Comparison of ENCODE assay signal across 8 mouse cellular contexts in the genomic region with DNA sequence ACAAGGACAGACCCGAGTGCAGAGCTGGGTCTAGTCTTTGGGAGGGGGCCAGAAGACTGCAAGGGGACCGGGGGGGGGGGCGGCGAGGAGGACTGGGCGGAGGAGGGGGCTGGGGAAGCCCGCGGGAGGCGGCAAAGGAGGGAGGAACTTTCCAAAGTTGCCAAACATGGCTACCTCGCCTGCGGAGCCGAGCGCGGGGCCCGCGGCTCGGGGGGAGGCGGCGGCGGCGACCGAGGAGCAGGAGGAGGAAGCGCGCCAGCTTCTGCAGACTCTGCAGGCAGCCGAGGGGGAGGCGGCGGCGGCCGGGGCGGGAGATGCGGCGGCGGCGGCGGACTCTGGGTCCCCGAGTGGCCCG. TPM values are rescaled to one million over a fixed set of nuclear protein-coding genes. Genes with fewer than 3 reads are reported as not detected.
A peak's percentile ranks its signal among the peaks of the same experiment; 100 is the strongest.
DNase-seq lines count a peak whose midpoint lies in the region; ATAC-seq and TF ChIP-seq lines count a peak whose summit lies in the region.

Six5 (plus strand) TSS at position 124 of the 355 bp plus-strand sequence.

- TF ChIP-seq POLR2A in bone marrow, adult 2 months (IDR thresholded peaks at IDR 0.05; ENCODE audit: borderline replicate concordance, control insufficient read depth, low read depth, low read length), result no peak

- TF ChIP-seq CTCF in bone marrow, adult 2 months (IDR thresholded peaks at IDR 0.05; ENCODE audit: control insufficient read depth, insufficient read depth, low read length), result no peak

- peak within 1 kb of the TSS; percentile 96 for H3K4me2 ChIP-seq in hindbrain, embryonic 13.5 days
- peak within 1 kb of the TSS; percentile 94 for H3K4me2 ChIP-seq in liver, embryonic 16.5 days (ENCODE audit: low read depth, low read length)
- H3K4me2 ChIP-seq in neural tube, embryonic 15.5 days, result peak within 1 kb of the TSS; percentile 98

- H3K9ac ChIP-seq in hindbrain, embryonic 13.5 days, result peak within 1 kb of the TSS; percentile 76
- H3K9ac ChIP-seq in liver, embryonic 16.5 days (ENCODE audit: low read depth, low read length), result peak within 1 kb of the TSS; percentile 68
- peak within 1 kb of the TSS; percentile 42 for H3K9ac ChIP-seq in neural tube, embryonic 15.5 days (replicated peaks)

- no peaks in the 10 kb centered on the region for H3K9me3 ChIP-seq in erythroblast, embryonic 14.5 days (ENCODE audit: control insufficient read depth, low read length)
- H3K9me3 ChIP-seq in hindbrain, embryonic 13.5 days, result no peaks in the 10 kb centered on the region
- H3K9me3 ChIP-seq in liver, embryonic 16.5 days (replicated peaks; ENCODE audit: control insufficient read depth, low read length), result no peaks in the 10 kb centered on the region
- no peaks in the 10 kb centered on the region for H3K9me3 ChIP-seq in neural tube, embryonic 15.5 days (replicated peaks)

- peak within 1 kb of the TSS; percentile 54; the same call in 1 of the 2 replicates for H3K27ac ChIP-seq in bone marrow, adult 2 months (ENCODE audit: control insufficient read depth, insufficient read depth, low read depth, low read length, poor library complexity)
- H3K27ac ChIP-seq in hindbrain, embryonic 13.5 days, result peak within 1 kb of the TSS; percentile 85
- peak within 1 kb of the TSS; percentile 87 for H3K27ac ChIP-seq in liver, embryonic 16.5 days (ENCODE audit: low read length)
- H3K27ac ChIP-seq in neural tube, embryonic 15.5 days (replicated peaks), result peak within 1 kb of the TSS; percentile 86

- 2% methylated on average over 31 of the region's 36 CpGs for WGBS in bone marrow, adult 2 months
- 2% methylated on average over 22 of the region's 36 CpGs for WGBS in hindbrain, embryonic 13.5 days
- whole genome bisulfite sequencing in liver, embryonic 16.5 days (ENCODE audit: insufficient replicate concordance), result 0% methylated on average over 11 of the region's 36 CpGs
- 2% methylated on average over 25 of the region's 36 CpGs for WGBS in neural tube, embryonic 15.5 days

- peak within 1 kb of the TSS; percentile 74 for H3K4me3 ChIP-seq in erythroblast, embryonic 14.5 days (replicated peaks)
- peak within 1 kb of the TSS; percentile 62 for H3K4me3 ChIP-seq in bone marrow, adult 2 months (replicated peaks; ENCODE audit: control insufficient read depth, low read depth, low read length)
- peak within 1 kb of the TSS; percentile 55 for H3K4me3 ChIP-seq in hindbrain, embryonic 13.5 days
- H3K4me3 ChIP-seq in liver, embryonic 16.5 days (ENCODE audit: low read depth, low read length), result peak within 1 kb of the TSS; percentile 67
- peak within 1 kb of the TSS; percentile 54 for H3K4me3 ChIP-seq in neural tube, embryonic 15.5 days (replicated peaks)

- peaks cover 58% of the 10 kb centered on the region for H3K4me1 ChIP-seq in erythroblast, embryonic 14.5 days (ENCODE audit: control insufficient read depth)
- peaks cover 2% of the 10 kb centered on the region; the same call in 1 of the 2 replicates for H3K4me1 ChIP-seq in bone marrow, adult 2 months (ENCODE audit: control insufficient read depth, insufficient read depth, low read length)
- peaks cover 55% of the 10 kb centered on the region for H3K4me1 ChIP-seq in hindbrain, embryonic 13.5 days (replicated peaks)
- H3K4me1 ChIP-seq in liver, embryonic 16.5 days (ENCODE audit: control insufficient read depth, low read depth, low read length), result peaks cover 43% of the 10 kb centered on the region
- H3K4me1 ChIP-seq in neural tube, embryonic 15.5 days, result peaks cover 58% of the 10 kb centered on the region

- peak; percentile 77 for DNase-seq in A20 (ENCODE audit: low read depth, low spot score)
- no peak for DNase-seq in layer of hippocampus, adult 11-12 months (ENCODE audit: low spot score)

- no peak for ATAC-seq in erythroblast, adult 5-6 weeks (replicated peaks; ENCODE audit: low FRiP score, poor library complexity, severe bottlenecking)
- ATAC-seq in hindbrain, embryonic 13.5 days (ENCODE audit: low FRiP score), result no peak
- ATAC-seq in liver, embryonic 16.5 days (ENCODE audit: low read depth), result no peak
- ATAC-seq in neural tube, embryonic 15.5 days (ENCODE audit: low FRiP score), result 0 out of 2 replicates have a peak, but pooled peaks have one; percentile 2

- peaks cover 5% of the 10 kb centered on the region for H3K36me3 ChIP-seq in erythroblast, embryonic 14.5 days (ENCODE audit: control insufficient read depth)
- H3K36me3 ChIP-seq in hindbrain, embryonic 13.5 days, result peaks cover 31% of the 10 kb centered on the region
- no peaks in the 10 kb centered on the region for H3K36me3 ChIP-seq in liver, embryonic 16.5 days (ENCODE audit: control insufficient read depth, insufficient read depth)
- peaks cover 12% of the 10 kb centered on the region for H3K36me3 ChIP-seq in neural tube, embryonic 15.5 days

- H3K27me3 ChIP-seq in erythroblast, embryonic 14.5 days (ENCODE audit: control insufficient read depth), result peaks cover 61% of the 10 kb centered on the region
- peaks cover 62% of the 10 kb centered on the region for H3K27me3 ChIP-seq in hindbrain, embryonic 13.5 days
- H3K27me3 ChIP-seq in liver, embryonic 16.5 days (ENCODE audit: control insufficient read depth, insufficient read depth, low read depth, low read length), result peaks cover 59% of the 10 kb centered on the region
- peaks cover 44% of the 10 kb centered on the region for H3K27me3 ChIP-seq in neural tube, embryonic 15.5 days (replicated peaks)

RNA-seq across cellular contexts. Expression of gene Six5, which starts in this region (rescaled TPM):
- 0.23 and 0.34 TPM in 2 replicates for polyA plus RNA-seq in erythroblast, embryonic 14.5 days (2012)
- 0.42 TPM in 1 of 2 replicates, not detected in the other for total RNA-seq in erythroblast, adult 5-6 weeks (2015; ENCODE audit: low replicate concordance)
- total RNA-seq in erythroblast, adult 5-6 weeks (2017; ENCODE audit: low replicate concordance), result not detected in 2 replicates
- polyA plus RNA-seq in bone marrow, adult 2 months (2011; ENCODE audit: insufficient read depth, insufficient read length, low replicate concordance, missing spikeins), result 4.7 and 6.5 TPM in 2 replicates
- polyA plus RNA-seq in hindbrain, embryonic 13.5 days (2015; fragmentation: Nextera tagmentation; extraction: Ambion mirVana), result 2.4 and 2.8 TPM in 2 replicates
- polyA plus RNA-seq in liver, embryonic 16.5 days (2015; fragmentation: Nextera tagmentation; extraction: Ambion mirVana), result 0.77 and 0.93 TPM in 2 replicates
- 1.8 and 3.1 TPM in 2 replicates for polyA plus RNA-seq in neural tube, embryonic 15.5 days (2015; fragmentation: Nextera tagmentation; extraction: Ambion mirVana)
